Mouse (Mus musculus) forebrain, embryonic 16.5 days (tissue): ENCODE measurements around the gene Slc39a7. TPM values are rescaled to one million over a fixed set of nuclear protein-coding genes. Genes with fewer than 3 reads are reported as not detected.
A peak's percentile ranks its signal among the peaks of the same experiment; 100 is the strongest.

Experiments
- ATAC-seq: fragments of 200-750 bp; cut with Nextera tagmentation; 2 replicates; pipeline ENCODE4 v1.8.0; 2017; ENCODE audit warnings: mild to moderate bottlenecking, moderate library complexity
- H3K27ac ChIP-seq: fragments of 300-500 bp; sonication (generic); 2 replicates; pipeline ENCODE4 v1.5.1; 2014; ENCODE audit warnings: low read length, control low read depth
- H3K27me3 ChIP-seq: fragments of 300-500 bp; sonication (generic); replicated peaks from 2 replicates; pipeline ENCODE4 v1.6.1; 2014; ENCODE audit warnings: low read length; ENCODE audit not compliant: control insufficient read depth, insufficient read depth
- H3K36me3 ChIP-seq: fragments of 300-500 bp; sonication (generic); 2 replicates; pipeline ENCODE4 v1.6.1; 2014; ENCODE audit not compliant: control insufficient read depth, insufficient read depth
- H3K4me1 ChIP-seq: fragments of 300-500 bp; sonication (generic); replicated peaks from 2 replicates; pipeline ENCODE4 v1.6.1; 2014; ENCODE audit warnings: low read length; ENCODE audit not compliant: control insufficient read depth, insufficient read depth
- H3K4me2 ChIP-seq: fragments of 300-500 bp; sonication (generic); 2 replicates; pipeline ENCODE4 v1.6.1; 2014; ENCODE audit warnings: mild to moderate bottlenecking, low read length, control low read depth
- H3K4me3 ChIP-seq: fragments of 300-500 bp; sonication (generic); replicated peaks from 2 replicates; pipeline ENCODE4 v1.5.1; 2014; ENCODE audit warnings: mild to moderate bottlenecking, low read length, control low read depth
- H3K9ac ChIP-seq: fragments of 300-500 bp; sonication (generic); replicated peaks from 2 replicates; pipeline ENCODE4 v1.6.1; 2014; ENCODE audit warnings: low read depth, low read length, control low read depth
- H3K9me3 ChIP-seq: fragments of 300-500 bp; sonication (generic); 2 replicates; pipeline ENCODE4 v1.6.1; 2016; ENCODE audit warnings: low read length; ENCODE audit not compliant: control insufficient read depth
- WGBS: fragments of 180-500 bp; shearing (Covaris S2); extraction: QIAGEN DNeasy Blood & Tissue Kit; methylation state at CpG from one replicate; pipeline ENCODE4 v1.1.7; 2014; 5-methylcytosine and 5-hydroxymethylcytosine counted together
- polyA plus RNA-seq: library from polyadenylated mRNA; unstranded; fragments of >200 nt; fragmentation: Nextera tagmentation; extraction: Ambion mirVana; gene quantifications from 2 replicates; pipeline ENCODE4 v1.2.1, GENCODE M21; 2015

Slc39a7 gene
- polyA plus RNA-seq, 1 experiment from 2014 or later, result 157 TPM

GRCm38 (mm10) chr17:34047404-34048050 lies 16.0 kb upstream of the Slc39a7 start:
- Histone ChIP-seq H3K27ac (no peak overlapping the region), H3K36me3 (no peaks in the 10 kb centered on the region), H3K9me3 (no peaks in the 10 kb centered on the region; the same call in 1 of the 2 replicates), H3K4me1 (no peaks in the 10 kb centered on the region), H3K4me2 (no peak overlapping the region), H3K9ac (no peak overlapping the region), H3K4me3 (no peak overlapping the region), H3K27me3 (no peaks in the 10 kb centered on the region)
- 95% methylated on average over 5 of the region's 5 CpGs for WGBS
- ATAC-seq, result no peak

GRCm38 (mm10) chr17:34045941-34046340 lies 14.5 kb upstream of the Slc39a7 start:
- no peaks in the 10 kb centered on the region for H3K27me3 ChIP-seq
- no peak overlapping the region for H3K4me3 ChIP-seq
- ATAC-seq, result no peak
- no peaks in the 10 kb centered on the region for H3K36me3 ChIP-seq
- no peaks in the 10 kb centered on the region for H3K4me1 ChIP-seq
- WGBS, result 83% methylated on average over 14 of the region's 14 CpGs
- H3K9ac ChIP-seq, result no peak overlapping the region
- no peaks in the 10 kb centered on the region; the same call in 1 of the 2 replicates for H3K9me3 ChIP-seq
- H3K27ac ChIP-seq, result no peak overlapping the region
- H3K4me2 ChIP-seq, result no peak overlapping the region

GRCm38 (mm10) chr17:34039562-34040450 lies 8.3 kb upstream of the Slc39a7 start:
- H3K9me3 ChIP-seq, result no peaks in the 10 kb centered on the region
- H3K4me1 ChIP-seq, result peaks cover 21% of the 10 kb centered on the region
- H3K4me3 ChIP-seq, result peak overlapping the region; percentile 33
- no peaks in the 10 kb centered on the region for H3K27me3 ChIP-seq
- peaks cover 19% of the 10 kb centered on the region for H3K36me3 ChIP-seq
- no peak overlapping the region for H3K27ac ChIP-seq
- H3K4me2 ChIP-seq, result peak overlapping the region; percentile 72
- no peak; the same call in 1 of the 2 replicates for ATAC-seq
- H3K9ac ChIP-seq, result peak overlapping the region; percentile 40; the same call in 1 of the 2 replicates
- WGBS, result 24% methylated on average over 17 of the region's 17 CpGs

- peaks cover 21% of the 10 kb centered on the region for H3K4me1 ChIP-seq
- no peaks in the 10 kb centered on the region for H3K27me3 ChIP-seq
- H3K9me3 ChIP-seq, result no peaks in the 10 kb centered on the region
- no peak within 1 kb of the TSS for H3K27ac ChIP-seq
- H3K36me3 ChIP-seq, result peaks cover 19% of the 10 kb centered on the region
- peak within 1 kb of the TSS; percentile 33 for H3K4me3 ChIP-seq
- peak within 1 kb of the TSS; percentile 40 for H3K9ac ChIP-seq
- peak within 1 kb of the TSS; percentile 72 for H3K4me2 ChIP-seq
- peak; percentile 72 for ATAC-seq
- WGBS, result 3% methylated on average over 28 of the region's 28 CpGs
Observed at GRCm38 (mm10) chr17:34038878-34039561, 7.5 kb upstream of the Slc39a7 start, which contains the start of gene Col11a2. Gene Col11a2, plus strand, starts transcription at chr17:34039437.

DNA sequence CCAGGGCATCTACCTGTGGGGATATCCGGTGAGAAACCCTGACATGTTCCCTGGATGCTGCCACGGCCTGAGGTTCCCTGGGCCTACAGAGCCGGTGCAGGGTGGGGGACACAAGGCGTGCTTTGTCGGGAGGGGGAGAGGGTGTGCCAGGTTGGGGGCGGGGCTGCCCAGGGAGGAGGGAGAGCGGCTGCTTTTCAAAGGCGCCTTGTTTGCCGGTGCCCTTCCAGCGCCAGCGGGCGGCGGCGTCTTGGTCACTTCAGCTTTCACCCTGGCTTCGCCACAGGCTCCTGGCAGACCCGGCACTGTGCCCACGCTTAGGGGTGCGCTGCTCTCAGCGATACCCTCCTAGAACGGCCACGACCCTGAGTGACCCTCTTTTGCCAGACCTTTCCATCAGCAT lies 7.0 kb upstream of the Slc39a7 start:
- 4% methylated on average over 21 of the region's 21 CpGs for WGBS
- no peaks in the 10 kb centered on the region for H3K27me3 ChIP-seq
- peaks cover 21% of the 10 kb centered on the region for H3K4me1 ChIP-seq
- ATAC-seq, result peak; percentile 34
- H3K36me3 ChIP-seq, result peaks cover 19% of the 10 kb centered on the region
- peak overlapping the region; percentile 33 for H3K4me3 ChIP-seq
- no peaks in the 10 kb centered on the region for H3K9me3 ChIP-seq
- H3K4me2 ChIP-seq, result peak overlapping the region; percentile 72
- H3K9ac ChIP-seq, result peak overlapping the region; percentile 40
- H3K27ac ChIP-seq, result no peak overlapping the region

- H3K4me1 ChIP-seq, result peaks cover 32% of the 10 kb centered on the region
Observed at GRCm38 (mm10) chr17:34037241-34037640, 5.8 kb upstream of the Slc39a7 start.

GRCm38 (mm10) chr17:34036647-34037046 lies 5.2 kb upstream of the Slc39a7 start:
- Histone ChIP-seq H3K4me3 (no peak overlapping the region), H3K9me3 (no peaks in the 10 kb centered on the region), H3K4me1 (peaks cover 32% of the 10 kb centered on the region), H3K27ac (no peak overlapping the region), H3K4me2 (no peak overlapping the region), H3K27me3 (no peaks in the 10 kb centered on the region), H3K36me3 (peaks cover 19% of the 10 kb centered on the region), H3K9ac (no peak overlapping the region)
- WGBS, result 85% methylated on average over 10 of the region's 10 CpGs
- no peak for ATAC-seq

More at GRCm38 (mm10) chr17:34037241-34037640, 5.8 kb upstream of the Slc39a7 start:
- Histone ChIP-seq H3K27me3 (no peaks in the 10 kb centered on the region), H3K27ac (no peak overlapping the region), H3K9ac (no peak overlapping the region), H3K4me3 (no peak overlapping the region), H3K4me2 (no peak overlapping the region), H3K9me3 (no peaks in the 10 kb centered on the region), H3K36me3 (peaks cover 19% of the 10 kb centered on the region)
- ATAC-seq, result no peak
- 93% methylated on average over 7 of the region's 7 CpGs for WGBS

- H3K4me1 ChIP-seq, result peaks cover 36% of the 10 kb centered on the region
- no peak overlapping the region for H3K4me2 ChIP-seq
- no peaks in the 10 kb centered on the region for H3K9me3 ChIP-seq
- no peak overlapping the region for H3K27ac ChIP-seq
- WGBS, result 91% methylated on average over 9 of the region's 9 CpGs
- no peak for ATAC-seq
- no peak overlapping the region for H3K4me3 ChIP-seq
- no peak overlapping the region for H3K9ac ChIP-seq
- H3K36me3 ChIP-seq, result peaks cover 19% of the 10 kb centered on the region
- no peaks in the 10 kb centered on the region for H3K27me3 ChIP-seq
Observed at GRCm38 (mm10) chr17:34035517-34035916, 4.0 kb upstream of the Slc39a7 start.

DNA sequence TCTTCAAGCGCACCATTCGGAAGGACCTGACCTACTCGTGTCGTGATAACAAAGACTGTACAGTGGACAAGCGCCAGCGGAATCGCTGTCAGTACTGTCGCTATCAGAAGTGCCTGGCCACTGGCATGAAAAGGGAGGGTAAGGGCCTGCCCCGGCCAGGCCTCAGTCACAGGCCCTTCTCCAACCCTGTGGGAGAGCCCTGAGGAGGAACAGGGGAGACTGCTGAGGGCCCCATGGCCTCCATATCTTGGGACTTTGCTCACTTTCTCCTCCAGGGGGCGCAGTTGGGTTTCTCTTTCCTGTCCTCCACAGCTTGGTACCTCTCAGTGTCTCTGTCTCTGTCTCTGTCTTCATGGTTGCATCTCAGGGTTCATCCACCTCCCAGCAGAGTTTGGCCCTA lies 2.6 kb upstream of the Slc39a7 start:
- no peaks in the 10 kb centered on the region for H3K27me3 ChIP-seq
- no peak overlapping the region for H3K9ac ChIP-seq
- no peak for ATAC-seq
- peaks cover 40% of the 10 kb centered on the region for H3K4me1 ChIP-seq
- no peak overlapping the region for H3K4me3 ChIP-seq
- peaks cover 22% of the 10 kb centered on the region for H3K36me3 ChIP-seq
- H3K4me2 ChIP-seq, result no peak overlapping the region
- 85% methylated on average over 9 of the region's 10 CpGs for WGBS
- no peaks in the 10 kb centered on the region for H3K9me3 ChIP-seq
- no peak overlapping the region for H3K27ac ChIP-seq
